Mouse (Mus musculus) kidney, embryonic 16.5 days (tissue): ENCODE measurements around the gene Ppp2r5d. TPM values are rescaled to one million over a fixed set of nuclear protein-coding genes. Genes with fewer than 3 reads are reported as not detected.

Experiments
- ATAC-seq: fragments of 200-750 bp; cut with Nextera tagmentation; 2 replicates; pipeline ENCODE4 v1.8.0; 2017; ENCODE audit warnings: moderate TSS enrichment; ENCODE audit not compliant: low FRiP score, low TSS enrichment
- H3K27ac ChIP-seq: fragments of 300-500 bp; sonication (generic); 2 replicates; pipeline ENCODE4 v1.5.1; 2014; ENCODE audit warnings: low read length
- H3K27me3 ChIP-seq: fragments of 300-500 bp; sonication (generic); 2 replicates; pipeline ENCODE4 v1.6.1; 2014; ENCODE audit warnings: low read length, control low read depth, mixed read lengths; ENCODE audit not compliant: insufficient read depth
- H3K36me3 ChIP-seq: fragments of 300-500 bp; sonication (generic); 2 replicates; pipeline ENCODE4 v1.6.1; 2014; ENCODE audit warnings: low read length, control low read depth, mixed read lengths; ENCODE audit not compliant: insufficient read depth
- H3K4me1 ChIP-seq: fragments of 300-500 bp; sonication (generic); 2 replicates; pipeline ENCODE4 v1.6.1; 2014; ENCODE audit warnings: low read length, control low read depth, mixed read lengths; ENCODE audit not compliant: insufficient read depth
- H3K4me2 ChIP-seq: fragments of 300-500 bp; sonication (generic); replicated peaks from 2 replicates; pipeline ENCODE4 v1.6.1; 2014; ENCODE audit warnings: low read depth, low read length
- H3K4me3 ChIP-seq: fragments of 300-500 bp; sonication (generic); 2 replicates; pipeline ENCODE4 v1.5.1; 2014; ENCODE audit warnings: mild to moderate bottlenecking, low read length
- H3K9ac ChIP-seq: fragments of 300-500 bp; sonication (generic); replicated peaks from 2 replicates; pipeline ENCODE4 v1.6.1; 2014; ENCODE audit warnings: low read length
- H3K9me3 ChIP-seq: fragments of 300-500 bp; sonication (generic); 2 replicates; pipeline ENCODE4 v1.6.1; 2016; ENCODE audit warnings: low read length, control low read depth
- WGBS: fragments of 180-500 bp; shearing (Covaris S2); extraction: QIAGEN DNeasy Blood & Tissue Kit; methylation state at CpG from one replicate; pipeline ENCODE4 v1.1.7; 2014; 5-methylcytosine and 5-hydroxymethylcytosine counted together
- polyA plus RNA-seq: library from polyadenylated mRNA; unstranded; fragments of >200 nt; fragmentation: Nextera tagmentation; extraction: Ambion mirVana; gene quantifications from 2 replicates; pipeline ENCODE4 v1.2.1, GENCODE M21; 2015

The Ppp2r5d gene
- polyA plus RNA-seq, 1 experiment from 2014 or later: 112 TPM

DNA sequence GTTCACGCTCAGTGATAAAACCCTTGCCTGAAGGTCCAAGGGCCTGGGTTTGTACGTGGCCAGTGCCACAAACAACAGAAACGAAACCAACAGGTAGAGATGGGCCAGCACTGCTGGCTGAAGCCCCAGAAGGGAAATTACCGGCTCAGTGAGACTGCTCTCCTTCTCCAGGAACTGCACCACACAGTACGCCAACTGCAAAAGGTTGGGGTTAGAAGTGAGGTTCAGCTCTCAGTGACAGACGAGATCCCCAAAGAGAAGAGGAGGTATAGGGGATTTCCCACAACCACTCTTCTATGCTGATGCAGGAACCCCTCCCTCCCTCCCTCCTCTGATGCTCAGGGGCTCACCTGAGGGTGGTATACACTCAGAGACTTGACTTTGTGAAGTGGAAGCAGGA is 19.0 kb downstream of the Ppp2r5d start:
- H3K9me3 ChIP-seq: no peaks in the 10 kb centered on the region
- H3K9ac ChIP-seq: no peak overlapping the region
- no peaks in the 10 kb centered on the region for H3K27me3 ChIP-seq
- H3K4me3 ChIP-seq: no peak overlapping the region
- WGBS: 90% methylated on average over 6 of the region's 6 CpGs
- peaks cover 8% of the 10 kb centered on the region for H3K4me1 ChIP-seq
- H3K4me2 ChIP-seq: no peak overlapping the region
- H3K27ac ChIP-seq: no peak overlapping the region
- peaks cover 50% of the 10 kb centered on the region for H3K36me3 ChIP-seq
- ATAC-seq: no peak

DNA sequence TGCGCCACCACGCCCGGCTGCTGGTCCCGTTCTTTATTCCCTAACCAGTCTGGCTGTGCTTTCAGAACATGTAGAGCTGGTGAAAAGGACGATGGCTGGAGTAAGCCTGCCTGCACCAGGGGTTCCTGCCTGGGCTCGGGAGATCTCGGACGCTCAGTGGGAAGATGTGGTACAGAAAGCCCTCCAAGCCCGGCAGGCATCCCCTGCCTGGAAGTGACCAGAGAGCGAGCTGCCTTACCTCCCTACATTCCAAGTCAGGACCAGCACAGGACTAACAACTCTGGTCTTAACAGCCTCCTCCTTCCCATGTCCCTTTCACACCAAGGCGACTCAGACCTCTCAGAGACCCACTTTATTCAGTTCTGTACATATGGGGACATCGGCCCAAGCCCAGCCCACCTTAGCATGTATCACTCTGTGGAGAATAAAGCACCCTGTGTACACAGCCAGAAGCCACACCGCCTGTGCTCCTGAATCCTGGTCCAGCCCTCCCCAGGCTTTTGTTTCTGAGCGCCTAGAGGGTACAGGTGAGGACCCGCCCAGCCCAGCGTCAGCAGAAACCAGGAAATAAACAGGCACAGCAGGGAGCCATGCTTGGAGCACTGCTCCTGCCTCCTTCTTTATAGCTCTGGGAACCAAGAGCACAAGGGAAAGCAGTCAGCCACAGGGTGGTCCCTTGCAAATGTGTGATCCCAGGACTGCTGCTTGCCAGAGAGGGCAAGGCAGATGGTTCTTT is 22.1 kb downstream of the Ppp2r5d start:
- peaks cover 51% of the 10 kb centered on the region for H3K36me3 ChIP-seq
- 87% methylated on average over 16 of the region's 16 CpGs for WGBS
- no peak for ATAC-seq

GRCm38 (mm10) chr17:46681466-46682118 is 23.3 kb downstream of the Ppp2r5d start:
- Histone ChIP-seq H3K4me3 (peak overlapping the region; percentile 91), H3K27ac (peak overlapping the region; percentile 75; the same call in 1 of the 2 replicates), H3K4me2 (peak overlapping the region; percentile 75), H3K9me3 (no peaks in the 10 kb centered on the region), H3K9ac (peak overlapping the region; percentile 74), H3K4me1 (peaks cover 28% of the 10 kb centered on the region), H3K36me3 (peaks cover 54% of the 10 kb centered on the region), H3K27me3 (no peaks in the 10 kb centered on the region)
- no peak for ATAC-seq
- 25% methylated on average over 12 of the region's 12 CpGs for WGBS

More for the DNA sequence above, 22.1 kb downstream of the Ppp2r5d start:
- H3K9ac ChIP-seq: no peak overlapping the region
- H3K27me3 ChIP-seq: no peaks in the 10 kb centered on the region
- H3K4me2 ChIP-seq: no peak overlapping the region
- H3K9me3 ChIP-seq: no peaks in the 10 kb centered on the region
- no peak overlapping the region for H3K4me3 ChIP-seq
- peaks cover 28% of the 10 kb centered on the region for H3K4me1 ChIP-seq
- H3K27ac ChIP-seq: no peak overlapping the region

- under 1% methylated on average over 49 of the region's 49 CpGs for WGBS
- Histone ChIP-seq H3K9ac (peak within 1 kb of the TSS; percentile 82), H3K4me2 (peak within 1 kb of the TSS; percentile 75), H3K4me1 (peaks cover 28% of the 10 kb centered on the region), H3K4me3 (peak within 1 kb of the TSS; percentile 91), H3K27me3 (no peaks in the 10 kb centered on the region), H3K9me3 (no peaks in the 10 kb centered on the region), H3K36me3 (peaks cover 54% of the 10 kb centered on the region), H3K27ac (peak within 1 kb of the TSS; percentile 97)
- peak; percentile 97 for ATAC-seq
Observed at GRCm38 (mm10) chr17:46680760-46681373, 24.0 kb downstream of the Ppp2r5d start, which contains the start of gene Klhdc3. Gene Klhdc3 (minus strand): TSS chr17:46680914.

DNA sequence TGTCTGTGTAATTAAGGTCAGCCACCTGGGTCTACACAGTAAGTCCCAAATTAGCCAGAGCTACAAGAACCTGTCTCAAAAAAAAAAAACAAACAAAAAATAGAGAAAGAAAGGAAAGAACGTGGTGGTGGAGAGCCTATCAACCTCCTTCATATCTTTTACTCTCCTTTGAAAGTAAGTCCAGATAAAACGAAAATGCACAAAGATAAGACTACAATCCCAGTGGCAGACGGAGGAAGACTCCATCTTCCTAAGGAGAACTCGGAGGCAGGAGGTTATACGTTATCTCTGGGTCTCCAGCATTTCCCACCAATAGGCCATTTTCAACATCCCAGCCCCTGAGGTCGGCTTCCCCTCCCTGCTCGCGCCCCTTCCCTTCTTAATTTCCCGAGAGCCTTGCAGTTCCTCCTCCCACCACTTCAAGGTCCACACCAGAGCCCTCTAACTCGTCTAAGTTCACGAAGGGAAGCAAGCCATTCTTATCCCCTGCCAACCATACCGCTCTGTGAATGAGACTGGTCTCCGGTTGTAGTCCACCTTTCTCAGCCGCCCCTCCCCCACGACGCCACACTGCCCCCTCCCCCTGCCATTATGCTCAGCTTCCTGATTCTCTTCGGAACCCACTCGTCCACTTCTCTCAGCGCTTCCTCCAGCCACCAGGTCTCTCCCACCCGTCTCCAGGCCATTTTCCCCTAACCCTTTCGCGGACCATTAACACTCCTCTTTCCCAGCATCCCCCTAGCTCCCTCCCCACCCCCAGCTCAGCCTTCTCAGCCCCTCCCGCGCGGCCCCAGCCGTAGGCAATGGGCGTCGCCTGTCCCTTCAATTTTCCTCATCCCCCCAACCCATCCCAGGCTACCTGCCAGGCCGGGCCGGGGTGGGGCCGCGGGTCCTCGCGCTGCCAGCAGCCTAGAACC is 24.8 kb downstream of the Ppp2r5d start:
- Histone ChIP-seq H3K36me3 (peaks cover 48% of the 10 kb centered on the region), H3K27ac (peak overlapping the region; percentile 97), H3K4me3 (peak overlapping the region; percentile 91), H3K9me3 (no peaks in the 10 kb centered on the region), H3K9ac (peak overlapping the region; percentile 82), H3K4me1 (peaks cover 31% of the 10 kb centered on the region), H3K4me2 (peak overlapping the region; percentile 70), H3K27me3 (no peaks in the 10 kb centered on the region)
- WGBS: 0% methylated on average over 33 of the region's 34 CpGs
- peak; percentile 44 for ATAC-seq

- H3K9ac ChIP-seq: peak overlapping the region; percentile 82
- H3K27me3 ChIP-seq: no peaks in the 10 kb centered on the region
- ATAC-seq: no peak
- peak overlapping the region; percentile 91 for H3K4me3 ChIP-seq
- H3K36me3 ChIP-seq: peaks cover 37% of the 10 kb centered on the region
- no peaks in the 10 kb centered on the region for H3K9me3 ChIP-seq
- WGBS: 23% methylated on average over 9 of the region's 9 CpGs
- H3K4me2 ChIP-seq: peak overlapping the region; percentile 70
- peaks cover 40% of the 10 kb centered on the region for H3K4me1 ChIP-seq
- H3K27ac ChIP-seq: peak overlapping the region; percentile 97; the same call in 1 of the 2 replicates
Observed at GRCm38 (mm10) chr17:46678911-46679310, 26.0 kb downstream of the Ppp2r5d start.

DNA sequence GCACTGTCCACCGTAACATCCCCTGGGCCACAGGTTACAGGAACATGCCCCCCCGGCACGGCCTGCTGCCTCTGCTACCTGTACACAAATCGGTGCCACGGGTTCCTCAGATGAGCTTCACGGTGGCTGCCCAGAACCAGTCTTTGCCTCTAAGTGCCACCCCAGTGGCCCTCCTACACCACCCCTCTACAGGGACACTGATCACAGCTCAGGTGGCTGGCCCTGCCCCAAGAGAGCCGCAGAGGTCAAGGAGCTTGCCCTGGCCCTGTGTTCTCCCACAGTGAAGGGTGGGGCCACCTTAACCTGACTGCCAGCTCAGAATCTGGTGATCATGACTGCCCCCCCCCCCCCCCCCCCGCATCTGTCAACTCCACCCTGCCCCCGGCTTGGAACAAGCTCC is 26.5 kb downstream of the Ppp2r5d start, which contains the start of gene Mea1:
Mea1 (plus strand) TSS at position 378 of the 400 bp plus-strand sequence.
- no peak for ATAC-seq
- no peaks in the 10 kb centered on the region for H3K27me3 ChIP-seq
- H3K9me3 ChIP-seq: no peaks in the 10 kb centered on the region
- peak within 1 kb of the TSS; percentile 97; the same call in 1 of the 2 replicates for H3K27ac ChIP-seq
- peaks cover 32% of the 10 kb centered on the region for H3K36me3 ChIP-seq
- peak within 1 kb of the TSS; percentile 70 for H3K4me2 ChIP-seq
- H3K4me3 ChIP-seq: peak within 1 kb of the TSS; percentile 91
- H3K4me1 ChIP-seq: peaks cover 41% of the 10 kb centered on the region
- WGBS: 61% methylated on average over 8 of the region's 9 CpGs
- peak within 1 kb of the TSS; percentile 82 for H3K9ac ChIP-seq

- Histone ChIP-seq H3K27ac (peak overlapping the region; percentile 79), H3K4me2 (peak overlapping the region; percentile 78), H3K4me1 (peaks cover 41% of the 10 kb centered on the region), H3K4me3 (peak overlapping the region; percentile 83), H3K9ac (peak overlapping the region; percentile 83), H3K27me3 (no peaks in the 10 kb centered on the region), H3K9me3 (no peaks in the 10 kb centered on the region), H3K36me3 (peaks cover 36% of the 10 kb centered on the region)
- ATAC-seq: peak; percentile 18
- WGBS: 13% methylated on average over 15 of the region's 15 CpGs
Observed at GRCm38 (mm10) chr17:46674530-46675283, 30.2 kb downstream of the Ppp2r5d start.
